16 mouse cellular contexts compared by ENCODE assay signal in genomic region chr1:168406291-168406675, GRCm38 (mm10). TPM values are rescaled to one million over a fixed set of nuclear protein-coding genes. Genes with fewer than 3 reads are reported as not detected.
DNase-seq lines count a peak whose midpoint lies in the region; ATAC-seq lines count a peak whose summit lies in the region.
"Had no signal": no experiment of that assay in that cellular context is flagged by ENCODE, and none has a peak within 500 bp of the region (broad histone marks: within the 10 kb centered on the region; RNA-seq: fewer than 3 reads in every experiment).

No protein-coding gene starts in this region.

- DNase-seq in forebrain, embryonic 11.5 days (ENCODE audit: low spot score), result peak; percentile 45
- no peak for DNase-seq in hindbrain, embryonic 10.5 days (ENCODE audit: low spot score)
- DNase-seq in hindbrain, embryonic 14.5 days (ENCODE audit: low spot score), result no peak
- DNase-seq in lung, postnatal 36 days, result no peak
- DNase-seq in limb, embryonic 10.5 days (ENCODE audit: low spot score), result no peak
- DNase-seq in urinary bladder, adult 2 months (ENCODE audit: low spot score), result no peak
- DNase-seq: adrenal gland, postnatal 10 days; cerebellum, adult 18-20 months; gastrocnemius, postnatal 36 days; lung, adult 18-20 months; right cerebral cortex, adult 18-20 months had no signal

- H3K9me3 ChIP-seq in forebrain, embryonic 11.5 days (ENCODE audit: control insufficient read depth, low read length), result no peaks in the 10 kb centered on the region
- H3K9me3 ChIP-seq in forebrain, embryonic 16.5 days (ENCODE audit: control insufficient read depth, low read length), result no peaks in the 10 kb centered on the region
- no peaks in the 10 kb centered on the region for H3K9me3 ChIP-seq in hindbrain, embryonic 10.5 days
- H3K9me3 ChIP-seq in hindbrain, embryonic 14.5 days (ENCODE audit: control insufficient read depth, low read length), result no peaks in the 10 kb centered on the region
- no peaks in the 10 kb centered on the region for H3K9me3 ChIP-seq in lung, embryonic 15.5 days
- no peaks in the 10 kb centered on the region for H3K9me3 ChIP-seq in limb, embryonic 10.5 days (replicated peaks)
- H3K9me3 ChIP-seq: hindbrain, embryonic 12.5 days; midbrain, embryonic 10.5 days had no signal

- H3K27me3 ChIP-seq in forebrain, embryonic 11.5 days (ENCODE audit: control insufficient read depth, insufficient read depth, low read length), result no peaks in the 10 kb centered on the region
- no peaks in the 10 kb centered on the region for H3K27me3 ChIP-seq in forebrain, embryonic 16.5 days (replicated peaks; ENCODE audit: control insufficient read depth, insufficient read depth, low read length)
- H3K27me3 ChIP-seq in hindbrain, embryonic 10.5 days (ENCODE audit: insufficient read depth, poor library complexity, severe bottlenecking), result no peaks in the 10 kb centered on the region
- no peaks in the 10 kb centered on the region for H3K27me3 ChIP-seq in hindbrain, embryonic 14.5 days (ENCODE audit: control insufficient read depth, insufficient read depth, low read length)
- H3K27me3 ChIP-seq in lung, embryonic 15.5 days, result no peaks in the 10 kb centered on the region
- H3K27me3 ChIP-seq in limb, embryonic 10.5 days (ENCODE audit: low read depth, poor library complexity, severe bottlenecking), result no peaks in the 10 kb centered on the region
- H3K27me3 ChIP-seq: CH12.LX; hindbrain, embryonic 12.5 days had no signal

- no peak overlapping the region for H3K4me2 ChIP-seq in forebrain, embryonic 11.5 days (ENCODE audit: low read depth, low read length, severe bottlenecking)
- no peak overlapping the region for H3K4me2 ChIP-seq in forebrain, embryonic 16.5 days (ENCODE audit: low read length)
- no peak overlapping the region for H3K4me2 ChIP-seq in hindbrain, embryonic 14.5 days (replicated peaks)
- no peak overlapping the region for H3K4me2 ChIP-seq in lung, embryonic 15.5 days
- H3K4me2 ChIP-seq: hindbrain, embryonic 12.5 days had no signal

- no peak overlapping the region for H3K9ac ChIP-seq in forebrain, embryonic 11.5 days (ENCODE audit: low read length)
- no peak overlapping the region for H3K9ac ChIP-seq in forebrain, embryonic 16.5 days (replicated peaks; ENCODE audit: low read depth, low read length)
- H3K9ac ChIP-seq in hindbrain, embryonic 14.5 days, result no peak overlapping the region
- H3K9ac ChIP-seq in lung, embryonic 15.5 days, result no peak overlapping the region
- H3K9ac ChIP-seq: hindbrain, embryonic 12.5 days had no signal

- H3K36me3 ChIP-seq in forebrain, embryonic 11.5 days (ENCODE audit: control insufficient read depth, insufficient read depth, low read length), result no peaks in the 10 kb centered on the region
- no peaks in the 10 kb centered on the region for H3K36me3 ChIP-seq in forebrain, embryonic 16.5 days (ENCODE audit: control insufficient read depth, insufficient read depth)
- H3K36me3 ChIP-seq in hindbrain, embryonic 10.5 days, result peaks cover 36% of the 10 kb centered on the region
- H3K36me3 ChIP-seq in hindbrain, embryonic 14.5 days (replicated peaks; ENCODE audit: control insufficient read depth, insufficient read depth), result peaks cover 30% of the 10 kb centered on the region
- H3K36me3 ChIP-seq in lung, embryonic 15.5 days, result no peaks in the 10 kb centered on the region
- H3K36me3 ChIP-seq in limb, embryonic 10.5 days, result peaks cover 51% of the 10 kb centered on the region

- H3K27ac ChIP-seq in forebrain, embryonic 11.5 days (ENCODE audit: low read depth, low read length), result peak overlapping the region; percentile 43; the same call in 1 of the 2 replicates
- H3K27ac ChIP-seq in forebrain, embryonic 16.5 days (ENCODE audit: low read length), result no peak overlapping the region
- peak overlapping the region; percentile 75 for H3K27ac ChIP-seq in hindbrain, embryonic 10.5 days
- no peak overlapping the region for H3K27ac ChIP-seq in hindbrain, embryonic 14.5 days
- peak overlapping the region; percentile 67 for H3K27ac ChIP-seq in lung, embryonic 15.5 days
- peak overlapping the region; percentile 40 for H3K27ac ChIP-seq in limb, embryonic 10.5 days
- H3K27ac ChIP-seq: hindbrain, embryonic 12.5 days had no signal

- 15% methylated on average over 8 of the region's 8 CpGs for WGBS in forebrain, embryonic 11.5 days
- 14% methylated on average over 8 of the region's 8 CpGs for WGBS in forebrain, embryonic 16.5 days
- WGBS in hindbrain, embryonic 10.5 days, result 26% methylated on average over 8 of the region's 8 CpGs
- WGBS in hindbrain, embryonic 14.5 days, result 21% methylated on average over 8 of the region's 8 CpGs
- 27% methylated on average over 8 of the region's 8 CpGs for WGBS in lung, embryonic 15.5 days
- 47% methylated on average over 8 of the region's 8 CpGs for WGBS in limb, embryonic 10.5 days

- no peak overlapping the region for H3K4me3 ChIP-seq in forebrain, embryonic 11.5 days (ENCODE audit: low read depth, low read length)
- H3K4me3 ChIP-seq in forebrain, embryonic 16.5 days (replicated peaks; ENCODE audit: low read length), result no peak overlapping the region
- no peak overlapping the region for H3K4me3 ChIP-seq in hindbrain, embryonic 10.5 days
- H3K4me3 ChIP-seq in hindbrain, embryonic 14.5 days (replicated peaks; ENCODE audit: low read length), result no peak overlapping the region
- no peak overlapping the region for H3K4me3 ChIP-seq in lung, embryonic 15.5 days
- H3K4me3 ChIP-seq in limb, embryonic 10.5 days, result no peak overlapping the region
- H3K4me3 ChIP-seq: hindbrain, embryonic 12.5 days; midbrain, embryonic 10.5 days had no signal

- no peak for ATAC-seq in forebrain, embryonic 11.5 days (replicated peaks; ENCODE audit: low FRiP score)
- no peak for ATAC-seq in forebrain, embryonic 16.5 days
- ATAC-seq in hindbrain, embryonic 14.5 days (ENCODE audit: low FRiP score), result no peak
- no peak for ATAC-seq in lung, embryonic 15.5 days (ENCODE audit: borderline replicate concordance, extremely low read depth, low FRiP score, low TSS enrichment)

- H3K4me1 ChIP-seq in forebrain, embryonic 11.5 days (replicated peaks; ENCODE audit: control insufficient read depth, insufficient read depth, low read length), result peaks cover 33% of the 10 kb centered on the region
- peaks cover 72% of the 10 kb centered on the region for H3K4me1 ChIP-seq in forebrain, embryonic 16.5 days (replicated peaks; ENCODE audit: control insufficient read depth, insufficient read depth, low read length)
- peaks cover 93% of the 10 kb centered on the region for H3K4me1 ChIP-seq in hindbrain, embryonic 10.5 days (replicated peaks)
- H3K4me1 ChIP-seq in hindbrain, embryonic 14.5 days (replicated peaks; ENCODE audit: control insufficient read depth, insufficient read depth, low read length), result peaks cover 36% of the 10 kb centered on the region
- peaks cover 67% of the 10 kb centered on the region for H3K4me1 ChIP-seq in lung, embryonic 15.5 days
- H3K4me1 ChIP-seq in limb, embryonic 10.5 days, result peaks cover 90% of the 10 kb centered on the region

RNA-seq across cellular contexts. Expression of gene Pbx1, which starts 25.8 kb away (rescaled TPM):
- 45.8 and 51.1 TPM in 2 replicates for polyA plus RNA-seq in forebrain, embryonic 11.5 days (2014; fragmentation: Nextera tagmentation; extraction: Ambion mirVana)
- polyA plus RNA-seq in forebrain, embryonic 16.5 days (2015; fragmentation: Nextera tagmentation; extraction: Ambion mirVana), result 82.9 and 91.2 TPM in 2 replicates
- polyA plus RNA-seq in hindbrain, embryonic 10.5 days (2016; fragmentation: Nextera tagmentation; extraction: Ambion mirVana), result 34.4 and 35.4 TPM in 2 replicates
- polyA plus RNA-seq in hindbrain, embryonic 14.5 days (2014; fragmentation: Nextera tagmentation; extraction: Ambion mirVana), result 46.3 and 48.6 TPM in 2 replicates
- polyA plus RNA-seq in lung, embryonic 15.5 days (2015; fragmentation: Nextera tagmentation; extraction: Ambion mirVana), result 37.5 and 40.6 TPM in 2 replicates
- polyA plus RNA-seq in limb, embryonic 10.5 days (2016; fragmentation: Nextera tagmentation; extraction: Ambion mirVana), result 44.7 and 55.9 TPM in 2 replicates
- polyA plus RNA-seq in urinary bladder, adult 2 months (2012; rRNA removed), result 77.8 and 103 TPM in 2 replicates

Comparison
In these comparisons a context has a peak if more than half of its experiments do, and no peak if none do; other contexts are left out.
1. H3K27ac ChIP-seq: peak in forebrain, embryonic 11.5 days (single experiment), hindbrain, embryonic 10.5 days (single experiment), lung, embryonic 15.5 days (single experiment) and limb, embryonic 10.5 days (single experiment); none in forebrain, embryonic 16.5 days (single experiment) and hindbrain, embryonic 14.5 days (single experiment).